Mouse (Mus musculus): ENCODE results near the gene Krtap17-1. TPM values are rescaled to one million over a fixed set of nuclear protein-coding genes. Genes with fewer than 3 reads are reported as not detected.

Gene Krtap17-1
- polyA plus RNA-seq (2016; fragmentation: Nextera tagmentation; extraction: Ambion mirVana): not detected in 2 replicates

DNA sequence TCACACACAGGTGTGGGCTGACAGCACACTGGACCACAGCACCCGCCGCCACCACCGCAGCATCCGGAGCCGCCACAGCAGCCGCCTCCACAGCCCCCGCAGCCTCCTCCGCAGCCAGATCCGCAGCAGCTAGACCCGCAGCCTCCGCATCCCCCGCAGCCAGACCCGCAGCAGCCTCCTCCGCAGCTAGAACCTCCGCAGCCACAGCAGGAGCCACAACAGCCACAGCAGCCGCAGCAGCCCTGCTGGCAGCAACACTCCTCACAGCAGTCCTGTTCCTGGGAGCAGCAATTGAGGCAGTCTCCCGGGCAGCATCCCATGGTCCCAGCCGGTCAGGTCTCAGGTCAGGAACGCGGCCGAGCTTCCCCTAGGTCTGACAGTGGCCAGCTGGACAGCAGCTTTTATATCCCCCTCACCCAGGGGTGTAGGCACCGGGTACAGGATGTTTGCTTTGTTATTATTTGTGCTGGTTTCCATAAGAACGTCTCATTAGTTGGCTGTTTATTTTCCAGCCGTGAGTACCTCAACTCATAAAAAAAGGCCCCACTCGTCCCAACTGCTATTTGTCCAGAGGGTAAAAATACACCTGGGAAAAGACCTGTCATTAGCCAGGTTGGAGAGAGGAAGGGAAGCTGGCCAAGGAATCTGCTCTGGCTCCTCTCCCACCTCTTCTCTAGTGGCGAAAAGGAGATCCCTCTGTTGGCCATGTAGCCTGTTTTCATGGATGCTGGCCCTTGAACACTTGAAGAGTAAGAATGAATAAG, at the start of gene Krtap17-1:
Gene Krtap17-1, minus strand, starts transcription at position 375 of the 764 bp plus-strand sequence.
- Histone ChIP-seq H3K4me2 (peak within 1 kb of the TSS; percentile 38), H3K4me1 (no peaks in the 10 kb centered on the region), H3K27me3 (peaks cover 14% of the 10 kb centered on the region), H3K27ac (no peak within 1 kb of the TSS), H3K36me3 (replicated peaks) (no peaks in the 10 kb centered on the region), H3K9me3 (no peaks in the 10 kb centered on the region), H3K4me3 (replicated peaks) (no peak within 1 kb of the TSS; the same call in 1 of the 2 replicates), H3K9ac (no peak within 1 kb of the TSS)
- WGBS: 37% methylated on average over 23 of the region's 26 CpGs
- no peak for ATAC-seq (ENCODE audit: low FRiP score)

DNA sequence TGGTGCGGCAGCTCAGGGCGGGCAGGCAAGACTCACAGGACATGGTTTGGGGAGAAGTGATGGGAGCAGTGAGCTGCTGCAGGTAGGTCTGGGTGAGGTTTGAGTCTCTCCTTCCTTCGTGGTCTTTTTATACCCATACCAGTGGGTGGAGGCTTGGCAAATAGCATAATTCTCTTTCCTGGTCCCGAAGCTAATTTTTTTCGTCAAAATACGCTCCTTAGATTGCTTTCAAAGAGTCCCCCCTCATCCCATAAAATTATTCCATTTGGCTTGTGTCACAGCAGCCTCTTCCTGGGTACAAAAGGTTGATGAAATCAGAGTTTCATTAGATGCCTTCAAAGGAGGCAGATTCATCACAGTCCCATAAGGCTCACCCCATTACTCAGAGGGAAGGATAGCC, 47.7 kb upstream of the Krtap17-1 start, which contains the start of gene Krt34:
Gene Krt34, minus strand, starts transcription at position 101 of the 400 bp plus-strand sequence.
- 84% methylated on average over 6 of the region's 6 CpGs for WGBS
- H3K4me1 ChIP-seq: no peaks in the 10 kb centered on the region
- H3K27me3 ChIP-seq: no peaks in the 10 kb centered on the region
- H3K9ac ChIP-seq: no peak within 1 kb of the TSS
- H3K4me2 ChIP-seq: no peak within 1 kb of the TSS
- H3K4me3 ChIP-seq (replicated peaks): no peak within 1 kb of the TSS
- no peak for ATAC-seq (ENCODE audit: low FRiP score)
- no peak within 1 kb of the TSS for H3K27ac ChIP-seq
- H3K36me3 ChIP-seq (replicated peaks): no peaks in the 10 kb centered on the region
- no peaks in the 10 kb centered on the region for H3K9me3 ChIP-seq

GRCm38 (mm10) chr11:100029768-100030167, 36.0 kb upstream of the Krtap17-1 start, which contains the start of gene Krt33b:
Gene Krt33b (minus strand): TSS chr11:100029868.
- H3K9ac ChIP-seq: no peak within 1 kb of the TSS
- WGBS: 94% methylated on average over 6 of the region's 6 CpGs
- no peak for ATAC-seq (ENCODE audit: low FRiP score)
- H3K27ac ChIP-seq: no peak within 1 kb of the TSS
- no peaks in the 10 kb centered on the region for H3K27me3 ChIP-seq
- no peaks in the 10 kb centered on the region; the same call in 1 of the 2 replicates for H3K4me1 ChIP-seq
- no peaks in the 10 kb centered on the region for H3K36me3 ChIP-seq (replicated peaks)
- H3K9me3 ChIP-seq: no peaks in the 10 kb centered on the region
- no peak within 1 kb of the TSS for H3K4me3 ChIP-seq (replicated peaks)
- H3K4me2 ChIP-seq: no peak within 1 kb of the TSS

DNA sequence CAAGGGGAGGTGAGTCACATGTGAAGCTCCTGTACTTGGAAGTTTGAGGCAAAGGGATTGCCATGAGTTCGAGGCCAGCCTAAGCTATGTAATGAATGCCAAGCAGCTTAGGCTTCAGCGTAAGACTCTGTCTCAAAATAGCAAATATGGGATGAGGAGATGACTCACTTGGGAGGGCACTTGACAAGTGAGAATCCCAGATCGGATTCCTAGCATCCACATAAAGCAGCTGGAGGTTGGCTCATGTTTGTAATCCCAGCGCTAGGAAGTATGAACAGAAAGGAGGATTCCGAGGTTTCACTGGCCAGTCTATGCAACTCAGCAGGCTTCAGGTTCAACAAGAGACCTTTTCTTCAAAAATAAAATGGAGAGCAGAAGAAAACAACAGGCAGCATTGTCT, 27.6 kb upstream of the Krtap17-1 start:
- no peak overlapping the region for H3K9ac ChIP-seq
- 84% methylated on average over 5 of the region's 5 CpGs for WGBS
- no peak for ATAC-seq (ENCODE audit: low FRiP score)
- H3K36me3 ChIP-seq (replicated peaks): no peaks in the 10 kb centered on the region
- H3K4me1 ChIP-seq: no peaks in the 10 kb centered on the region; the same call in 1 of the 2 replicates
- H3K27ac ChIP-seq: no peak overlapping the region
- H3K27me3 ChIP-seq: no peaks in the 10 kb centered on the region
- no peaks in the 10 kb centered on the region for H3K9me3 ChIP-seq
- H3K4me2 ChIP-seq: no peak overlapping the region
- no peak overlapping the region for H3K4me3 ChIP-seq (replicated peaks)

GRCm38 (mm10) chr11:100019466-100019865, 25.7 kb upstream of the Krtap17-1 start:
- H3K27ac ChIP-seq: no peak overlapping the region
- H3K9ac ChIP-seq: no peak overlapping the region
- H3K4me3 ChIP-seq (replicated peaks): no peak overlapping the region
- no peaks in the 10 kb centered on the region for H3K9me3 ChIP-seq
- H3K4me2 ChIP-seq: no peak overlapping the region
- no peaks in the 10 kb centered on the region for H3K36me3 ChIP-seq (replicated peaks)
- ATAC-seq (ENCODE audit: low FRiP score): no peak
- WGBS: 93% methylated on average over 1 of the region's 1 CpGs
- H3K4me1 ChIP-seq: no peaks in the 10 kb centered on the region
- H3K27me3 ChIP-seq: no peaks in the 10 kb centered on the region

DNA sequence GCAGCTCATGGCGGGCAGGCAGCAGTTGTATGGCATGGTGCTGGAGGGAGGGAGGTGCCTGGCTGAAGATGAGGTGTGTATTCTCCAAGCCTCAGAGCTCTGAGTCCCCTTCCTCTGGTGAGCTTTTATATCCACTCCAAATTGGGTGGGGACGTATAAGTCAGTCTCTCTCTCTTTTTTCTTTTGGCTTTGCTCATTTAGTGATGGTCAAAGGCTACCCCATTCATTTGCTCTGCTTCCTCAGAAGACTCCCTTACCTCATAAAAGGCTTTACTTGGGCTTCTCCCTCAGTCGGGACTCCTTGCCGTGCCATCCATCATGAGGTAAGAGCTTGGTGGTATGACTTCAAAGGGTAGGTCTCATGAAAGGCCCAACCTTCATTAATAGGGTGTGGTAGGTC, 22.3 kb upstream of the Krtap17-1 start, which contains the start of gene Krt33a:
Gene Krt33a, minus strand, starts transcription at position 101 of the 400 bp plus-strand sequence.
- Histone ChIP-seq H3K4me2 (no peak within 1 kb of the TSS), H3K27me3 (no peaks in the 10 kb centered on the region), H3K9ac (no peak within 1 kb of the TSS), H3K36me3 (replicated peaks) (no peaks in the 10 kb centered on the region), H3K27ac (no peak within 1 kb of the TSS), H3K9me3 (no peaks in the 10 kb centered on the region), H3K4me1 (no peaks in the 10 kb centered on the region), H3K4me3 (replicated peaks) (no peak within 1 kb of the TSS)
- 87% methylated on average over 3 of the region's 4 CpGs for WGBS
- ATAC-seq (ENCODE audit: low FRiP score): no peak

DNA sequence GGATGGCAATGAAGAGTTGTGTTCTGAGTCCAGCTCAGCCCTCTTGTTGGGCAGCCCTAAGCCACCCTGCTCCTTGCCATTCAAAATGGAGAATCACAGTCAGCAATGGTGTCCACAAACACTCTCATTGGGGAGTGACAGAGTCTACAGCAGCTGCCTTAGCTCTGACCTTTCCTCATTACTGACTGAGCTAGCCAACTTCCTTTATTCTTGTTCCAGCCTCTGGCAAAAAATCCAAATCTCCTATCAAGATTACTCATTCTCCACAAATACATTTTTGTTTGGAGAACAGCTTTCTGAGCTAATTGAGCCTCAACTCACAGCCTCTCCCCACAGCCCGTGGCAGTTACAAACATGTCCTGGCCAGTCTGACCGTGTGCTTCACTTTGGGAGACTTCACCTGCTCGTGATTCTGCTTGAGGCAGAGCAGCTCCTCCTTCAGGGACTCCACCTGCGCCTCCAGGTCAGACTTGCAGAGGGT, 19.9 kb upstream of the Krtap17-1 start:
- no peak for ATAC-seq (ENCODE audit: low FRiP score)
- no peak overlapping the region for H3K27ac ChIP-seq
- no peak overlapping the region for H3K4me2 ChIP-seq
- H3K4me3 ChIP-seq (replicated peaks): no peak overlapping the region
- no peaks in the 10 kb centered on the region for H3K27me3 ChIP-seq
- 80% methylated on average over 4 of the region's 4 CpGs for WGBS
- no peak overlapping the region for H3K9ac ChIP-seq
- H3K4me1 ChIP-seq: no peaks in the 10 kb centered on the region
- no peaks in the 10 kb centered on the region for H3K9me3 ChIP-seq
- no peaks in the 10 kb centered on the region for H3K36me3 ChIP-seq (replicated peaks)

- Histone ChIP-seq H3K27ac (no peak overlapping the region), H3K4me2 (no peak overlapping the region), H3K27me3 (no peaks in the 10 kb centered on the region), H3K9me3 (no peaks in the 10 kb centered on the region), H3K4me3 (replicated peaks) (no peak overlapping the region), H3K36me3 (replicated peaks) (no peaks in the 10 kb centered on the region), H3K4me1 (no peaks in the 10 kb centered on the region), H3K9ac (no peak overlapping the region)
- no peak for ATAC-seq (ENCODE audit: low FRiP score)
- 89% methylated on average over 5 of the region's 5 CpGs for WGBS
Observed at GRCm38 (mm10) chr11:100010682-100011081, 16.9 kb upstream of the Krtap17-1 start.

GRCm38 (mm10) chr11:100008336-100008735, 14.5 kb upstream of the Krtap17-1 start:
- Histone ChIP-seq H3K36me3 (replicated peaks) (no peaks in the 10 kb centered on the region), H3K9me3 (no peaks in the 10 kb centered on the region), H3K9ac (no peak overlapping the region), H3K27me3 (no peaks in the 10 kb centered on the region), H3K4me1 (no peaks in the 10 kb centered on the region), H3K4me3 (replicated peaks) (no peak overlapping the region), H3K4me2 (no peak overlapping the region), H3K27ac (no peak overlapping the region)
- ATAC-seq (ENCODE audit: low FRiP score): no peak
- WGBS: 88% methylated on average over 5 of the region's 5 CpGs

DNA sequence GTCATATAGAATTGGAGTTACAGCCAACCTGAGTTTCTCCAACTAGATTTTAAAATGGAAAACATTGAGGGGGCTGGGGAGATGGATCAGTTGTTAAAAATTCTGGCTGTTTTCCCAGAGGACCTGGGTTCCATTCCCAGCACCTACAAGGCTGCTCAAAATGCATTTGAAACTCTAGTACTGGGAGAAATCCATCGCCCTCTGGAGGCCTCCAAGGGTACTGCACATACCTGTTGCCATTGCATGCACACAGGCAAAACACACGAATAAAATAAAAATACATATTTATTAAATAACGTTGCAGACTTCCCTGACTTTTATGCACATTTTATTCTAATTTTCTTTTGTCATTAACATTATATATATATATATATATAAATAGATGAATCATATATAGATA, 12.8 kb upstream of the Krtap17-1 start:
- H3K27ac ChIP-seq: no peak overlapping the region
- WGBS: 57% methylated on average over 3 of the region's 3 CpGs
- H3K27me3 ChIP-seq: no peaks in the 10 kb centered on the region
- H3K4me2 ChIP-seq: no peak overlapping the region
- no peaks in the 10 kb centered on the region for H3K4me1 ChIP-seq
- ATAC-seq (ENCODE audit: low FRiP score): no peak
- H3K36me3 ChIP-seq (replicated peaks): no peaks in the 10 kb centered on the region
- H3K9ac ChIP-seq: no peak overlapping the region
- H3K9me3 ChIP-seq: no peaks in the 10 kb centered on the region
- H3K4me3 ChIP-seq (replicated peaks): no peak overlapping the region

DNA sequence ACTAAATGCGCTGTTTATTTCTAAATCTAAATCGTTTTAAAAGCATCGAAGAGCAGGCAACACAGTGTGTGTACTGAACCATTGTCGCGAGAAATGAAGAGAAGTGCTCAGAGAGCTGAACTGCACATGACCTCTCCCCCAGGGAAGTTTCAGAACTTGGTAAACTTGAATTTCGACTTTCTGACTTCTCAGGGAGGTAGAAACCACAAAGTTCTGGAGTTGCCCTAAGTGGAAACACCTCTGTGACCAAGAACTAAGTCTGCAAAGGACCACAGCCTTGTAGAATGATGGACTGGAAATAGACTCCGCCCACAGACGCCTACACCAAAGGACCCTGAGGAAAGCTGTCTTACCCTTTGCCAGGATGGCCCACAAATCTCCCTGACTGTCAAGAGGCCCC, 12.1 kb upstream of the Krtap17-1 start:
- 88% methylated on average over 8 of the region's 8 CpGs for WGBS
- H3K4me2 ChIP-seq: no peak overlapping the region
- no peaks in the 10 kb centered on the region for H3K4me1 ChIP-seq
- H3K9ac ChIP-seq: no peak overlapping the region
- no peak for ATAC-seq (ENCODE audit: low FRiP score)
- H3K36me3 ChIP-seq (replicated peaks): no peaks in the 10 kb centered on the region
- H3K9me3 ChIP-seq: no peaks in the 10 kb centered on the region
- no peaks in the 10 kb centered on the region for H3K27me3 ChIP-seq
- H3K27ac ChIP-seq: no peak overlapping the region
- H3K4me3 ChIP-seq (replicated peaks): no peak overlapping the region

- WGBS: 33% methylated on average over 6 of the region's 6 CpGs
- Histone ChIP-seq H3K36me3 (replicated peaks) (no peaks in the 10 kb centered on the region), H3K4me1 (no peaks in the 10 kb centered on the region), H3K9me3 (no peaks in the 10 kb centered on the region), H3K4me2 (no peak overlapping the region), H3K4me3 (replicated peaks) (no peak overlapping the region), H3K27me3 (no peaks in the 10 kb centered on the region), H3K27ac (no peak overlapping the region), H3K9ac (no peak overlapping the region)
- no peak for ATAC-seq (ENCODE audit: low FRiP score)
Observed at GRCm38 (mm10) chr11:100004846-100005245, 11.1 kb upstream of the Krtap17-1 start.

- WGBS: 92% methylated on average over 7 of the region's 7 CpGs
Observed at GRCm38 (mm10) chr11:99999091-99999490, 5.3 kb upstream of the Krtap17-1 start.

More at GRCm38 (mm10) chr11:99999091-99999490, 5.3 kb upstream of the Krtap17-1 start:
- H3K36me3 ChIP-seq (replicated peaks): no peaks in the 10 kb centered on the region
- H3K9ac ChIP-seq: no peak overlapping the region
- no peak for ATAC-seq (ENCODE audit: low FRiP score)
- 0 out of 2 replicates have a peak, but pooled peaks cover 3% of the 10 kb centered on the region for H3K27me3 ChIP-seq
- H3K9me3 ChIP-seq: no peaks in the 10 kb centered on the region
- no peaks in the 10 kb centered on the region for H3K4me1 ChIP-seq
- no peak overlapping the region for H3K4me3 ChIP-seq (replicated peaks)
- no peak overlapping the region for H3K4me2 ChIP-seq
- H3K27ac ChIP-seq: no peak overlapping the region

Measured in forebrain, embryonic 12.5 days (tissue).